Mouse (Mus musculus) stomach, embryonic 14.5 days (tissue): ENCODE data around the gene Cd47. TPM values are rescaled to one million over a fixed set of nuclear protein-coding genes. Genes with fewer than 3 reads are reported as not detected.
"Not testable (repeated sequence)": the region's sequence is repeated elsewhere in the genome, so short reads cannot be mapped to it uniquely, and the experiment has no call there.

Source experiments
- ATAC-seq: fragments of 200-750 bp; cut with Nextera tagmentation; 2 replicates; pipeline ENCODE4 v1.8.0; 2017; ENCODE audit warnings: low read depth, moderate TSS enrichment; ENCODE audit not compliant: insufficient number of reproducible peaks, insufficient read depth, low FRiP score
- H3K27ac ChIP-seq: fragments of 300-500 bp; sonication (generic); 2 replicates; pipeline ENCODE4 v1.5.1; 2014; ENCODE audit warnings: mild to moderate bottlenecking, low read length, moderate library complexity, mixed read lengths
- H3K27me3 ChIP-seq: fragments of 300-500 bp; sonication (generic); 2 replicates; pipeline ENCODE4 v1.6.1; 2014; ENCODE audit warnings: low read length, control low read depth, mixed read lengths; ENCODE audit not compliant: control insufficient read depth, insufficient read depth
- H3K36me3 ChIP-seq: fragments of 300-500 bp; sonication (generic); 2 replicates; pipeline ENCODE4 v1.6.1; 2014; ENCODE audit warnings: mild to moderate bottlenecking, control low read depth, low read length, moderate library complexity, mixed read lengths; ENCODE audit not compliant: control insufficient read depth, insufficient read depth
- H3K4me1 ChIP-seq: fragments of 300-500 bp; sonication (generic); 2 replicates; pipeline ENCODE4 v1.6.1; 2014; ENCODE audit warnings: low read length, control low read depth, mixed read lengths; ENCODE audit not compliant: control insufficient read depth, insufficient read depth
- H3K4me2 ChIP-seq: fragments of 300-500 bp; sonication (generic); replicated peaks from 2 replicates; pipeline ENCODE4 v1.6.1; 2014; ENCODE audit warnings: low read depth, low read length, control low read depth
- H3K4me3 ChIP-seq: fragments of 300-500 bp; sonication (generic); 2 replicates; pipeline ENCODE4 v1.5.1; 2014; ENCODE audit warnings: low read depth, low read length, control low read depth
- H3K9ac ChIP-seq: fragments of 300-500 bp; sonication (generic); replicated peaks from 2 replicates; pipeline ENCODE4 v1.6.1; 2014; ENCODE audit warnings: low read depth, mild to moderate bottlenecking, control low read depth, low read length, moderate library complexity, mixed read lengths
- H3K9me3 ChIP-seq: fragments of 300-500 bp; sonication (generic); 2 replicates; pipeline ENCODE4 v1.6.1; 2016; ENCODE audit warnings: low read depth, low read length, control low read depth; ENCODE audit not compliant: control insufficient read depth
- WGBS: fragments of 180-500 bp; shearing (Covaris S2); extraction: QIAGEN DNeasy Blood & Tissue Kit; methylation state at CpG from one replicate; pipeline ENCODE4 v1.1.7; 2014; 5-methylcytosine and 5-hydroxymethylcytosine counted together
- polyA plus RNA-seq: library from polyadenylated mRNA; unstranded; fragments of >200 nt; fragmentation: Nextera tagmentation; extraction: Ambion mirVana; gene quantifications from 2 replicates; pipeline ENCODE4 v1.2.1, GENCODE M21; 2014

Cd47 gene
- polyA plus RNA-seq, 1 experiment from 2014 or later, result 66.8 TPM

DNA sequence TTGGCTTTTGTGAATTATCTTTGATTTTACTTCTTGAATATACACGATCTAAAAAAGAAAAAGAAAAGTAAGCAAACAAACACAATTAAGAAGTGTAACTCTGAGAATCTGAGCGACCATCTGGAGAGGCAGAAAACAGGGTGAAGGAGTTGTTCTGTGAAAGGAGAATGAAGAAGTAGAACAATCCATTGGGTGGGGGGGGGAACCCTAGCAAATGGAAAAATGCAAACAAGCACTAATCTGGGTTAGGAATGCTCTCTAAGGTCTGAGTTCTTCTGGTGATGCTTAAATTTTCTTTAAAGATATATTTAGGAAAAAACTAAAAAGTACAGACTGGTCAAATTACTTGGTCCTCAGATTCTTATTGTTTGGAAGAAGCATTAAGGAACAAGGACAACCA lies 11.6 kb downstream of the Cd47 start:
- WGBS, result 75% methylated on average over 2 of the region's 2 CpGs
- no peak for ATAC-seq
- Histone ChIP-seq H3K36me3 (no peaks in the 10 kb centered on the region), H3K27ac (no peak overlapping the region), H3K4me3 (no peak overlapping the region), H3K9me3 (no peaks in the 10 kb centered on the region), H3K4me2 (no peak overlapping the region), H3K4me1 (no peaks in the 10 kb centered on the region), H3K27me3 (no peaks in the 10 kb centered on the region), H3K9ac (no peak overlapping the region)

GRCm38 (mm10) chr16:49812821-49813616 lies 12.7 kb downstream of the Cd47 start:
- no peaks in the 10 kb centered on the region for H3K27me3 ChIP-seq
- WGBS, result 66% methylated on average over 10 of the region's 10 CpGs
- H3K9ac ChIP-seq, result no peak overlapping the region
- H3K9me3 ChIP-seq, result no peaks in the 10 kb centered on the region
- no peaks in the 10 kb centered on the region for H3K4me1 ChIP-seq
- H3K27ac ChIP-seq, result no peak overlapping the region
- H3K4me2 ChIP-seq, result no peak overlapping the region
- ATAC-seq, result no peak
- no peak overlapping the region for H3K4me3 ChIP-seq
- H3K36me3 ChIP-seq, result no peaks in the 10 kb centered on the region

GRCm38 (mm10) chr16:49814419-49814818 lies 14.1 kb downstream of the Cd47 start:
- WGBS, result 51% methylated on average over 4 of the region's 4 CpGs
- H3K9ac ChIP-seq, result no peak overlapping the region
- H3K27ac ChIP-seq, result no peak overlapping the region
- H3K4me1 ChIP-seq, result no peaks in the 10 kb centered on the region
- no peaks in the 10 kb centered on the region for H3K27me3 ChIP-seq
- no peaks in the 10 kb centered on the region for H3K36me3 ChIP-seq
- no peak overlapping the region for H3K4me2 ChIP-seq
- ATAC-seq, result no peak
- H3K4me3 ChIP-seq, result no peak overlapping the region
- no peaks in the 10 kb centered on the region for H3K9me3 ChIP-seq

- Histone ChIP-seq H3K9ac (no peak overlapping the region), H3K4me2 (no peak overlapping the region), H3K27me3 (no peaks in the 10 kb centered on the region), H3K4me1 (no peaks in the 10 kb centered on the region), H3K36me3 (no peaks in the 10 kb centered on the region), H3K27ac (no peak overlapping the region), H3K9me3 (no peaks in the 10 kb centered on the region), H3K4me3 (no peak overlapping the region)
- no peak for ATAC-seq
- 88% methylated on average over 3 of the region's 3 CpGs for WGBS
Observed at GRCm38 (mm10) chr16:49816889-49817288, 16.6 kb downstream of the Cd47 start.

DNA sequence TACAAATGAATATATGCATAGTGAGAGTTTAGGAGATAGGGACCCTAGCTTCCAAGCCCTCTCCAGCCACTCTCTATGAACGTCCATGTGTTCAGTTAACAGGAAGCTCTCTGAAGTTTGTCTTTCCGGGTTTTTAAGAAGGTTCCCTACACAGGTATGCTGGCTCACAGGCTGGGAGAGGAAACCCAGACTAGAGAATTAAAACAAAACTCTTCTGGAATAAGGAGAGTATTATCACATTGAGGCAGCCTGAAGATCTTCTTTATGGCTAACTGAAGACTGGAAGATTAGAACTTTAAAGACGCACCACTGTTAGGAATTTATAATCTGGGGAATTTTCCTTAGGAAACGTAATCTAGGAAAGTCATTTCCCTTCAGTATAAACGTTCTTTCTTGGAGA lies 17.8 kb downstream of the Cd47 start:
- WGBS, result 74% methylated on average over 5 of the region's 5 CpGs
- Histone ChIP-seq H3K27me3 (no peaks in the 10 kb centered on the region), H3K9me3 (no peaks in the 10 kb centered on the region), H3K36me3 (no peaks in the 10 kb centered on the region), H3K4me2 (no peak overlapping the region), H3K27ac (no peak overlapping the region), H3K9ac (no peak overlapping the region), H3K4me1 (no peaks in the 10 kb centered on the region), H3K4me3 (no peak overlapping the region)
- ATAC-seq, result no peak

- Histone ChIP-seq H3K4me2 (no peak overlapping the region), H3K4me1 (no peaks in the 10 kb centered on the region), H3K9me3 (no peaks in the 10 kb centered on the region), H3K36me3 (no peaks in the 10 kb centered on the region), H3K9ac (no peak overlapping the region), H3K27ac (no peak overlapping the region), H3K4me3 (no peak overlapping the region), H3K27me3 (no peaks in the 10 kb centered on the region)
- 60% methylated on average over 6 of the region's 6 CpGs for WGBS
- no peak for ATAC-seq
Observed at GRCm38 (mm10) chr16:49818627-49819026, 18.3 kb downstream of the Cd47 start.

DNA sequence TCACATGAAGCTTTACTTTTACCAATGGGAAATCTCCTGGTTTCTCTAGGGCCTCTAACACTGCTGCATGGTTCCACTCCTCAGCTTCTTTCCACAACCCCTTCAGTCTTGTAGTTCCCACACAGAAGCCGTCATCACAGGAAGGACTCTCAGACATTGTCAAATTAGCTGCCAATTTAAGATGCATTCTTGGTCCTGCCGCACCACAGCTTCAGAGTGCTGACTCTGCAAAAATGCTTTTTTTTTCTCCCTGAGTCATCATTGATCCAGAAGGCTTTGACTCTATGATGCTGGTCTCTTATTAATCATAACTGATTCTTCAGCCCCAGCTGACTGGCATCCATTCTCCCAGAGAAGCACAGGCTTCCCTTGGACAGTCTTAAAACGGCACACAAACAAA lies 19.2 kb downstream of the Cd47 start:
- Histone ChIP-seq H3K36me3 (no peaks in the 10 kb centered on the region), H3K4me1 (no peaks in the 10 kb centered on the region), H3K4me3 (no peak overlapping the region), H3K4me2 (no peak overlapping the region), H3K9me3 (no peaks in the 10 kb centered on the region), H3K27ac (no peak overlapping the region), H3K27me3 (no peaks in the 10 kb centered on the region), H3K9ac (no peak overlapping the region)
- ATAC-seq, result no peak
- WGBS, result 79% methylated on average over 3 of the region's 3 CpGs

GRCm38 (mm10) chr16:49830911-49831310 lies 30.6 kb downstream of the Cd47 start:
- 98% methylated on average over 3 of the region's 3 CpGs for WGBS

GRCm38 (mm10) chr16:49832339-49832738 lies 32.0 kb downstream of the Cd47 start:
- Histone ChIP-seq H3K4me1 (no peaks in the 10 kb centered on the region), H3K27me3 (no peaks in the 10 kb centered on the region), H3K9ac (no peak overlapping the region), H3K4me2 (no peak overlapping the region), H3K36me3 (no peaks in the 10 kb centered on the region), H3K27ac (no peak overlapping the region), H3K4me3 (no peak overlapping the region), H3K9me3 (no peaks in the 10 kb centered on the region)
- 65% methylated on average over 3 of the region's 3 CpGs for WGBS
- ATAC-seq, result no peak

More at GRCm38 (mm10) chr16:49830911-49831310, 30.6 kb downstream of the Cd47 start:
- not testable (repeated sequence) for H3K9ac ChIP-seq, H3K4me3 ChIP-seq, H3K27me3 ChIP-seq, H3K4me1 ChIP-seq, H3K4me2 ChIP-seq, H3K36me3 ChIP-seq, H3K9me3 ChIP-seq, H3K27ac ChIP-seq, ATAC-seq
